Mouse (Mus musculus) testis, adult 2 months (tissue): ENCODE measurements around the gene Zfp639. TPM values are rescaled to one million over a fixed set of nuclear protein-coding genes. Genes with fewer than 3 reads are reported as not detected.

Experiments used
- H3K27ac ChIP-seq: fragments of 200-500 bp; 2 replicates; pipeline ENCODE4 v1.5.1; 2012; ENCODE audit warnings: low read depth, low read length; ENCODE audit not compliant: control insufficient read depth, insufficient read depth
- H3K27me3 ChIP-seq: fragments of 200-500 bp; 2 replicates; pipeline ENCODE4 v1.6.1; 2012; ENCODE audit warnings: mild to moderate bottlenecking, low read length, moderate library complexity; ENCODE audit not compliant: control insufficient read depth, insufficient read depth
- H3K36me3 ChIP-seq: fragments of 200-500 bp; 2 replicates; pipeline ENCODE4 v1.6.1; 2012; ENCODE audit warnings: mild to moderate bottlenecking, low read length; ENCODE audit not compliant: control insufficient read depth, insufficient read depth
- H3K4me1 ChIP-seq: fragments of 200-500 bp; 2 replicates; pipeline ENCODE4 v1.6.1; 2012; ENCODE audit warnings: low read length; ENCODE audit not compliant: control insufficient read depth, insufficient read depth
- H3K4me3 ChIP-seq: fragments of 200-500 bp; 2 replicates; pipeline ENCODE4 v1.5.1; 2012; ENCODE audit warnings: low read depth, mild to moderate bottlenecking, low read length, moderate library complexity, mixed read lengths; ENCODE audit not compliant: control insufficient read depth
- CTCF ChIP-seq: fragments of 200-500 bp; IDR thresholded peaks from 2 replicates; pipeline ENCODE4 v1.5.1; 2012; ENCODE audit warnings: low read depth, mild to moderate bottlenecking, inconsistent platforms, low read length, moderate library complexity; ENCODE audit not compliant: control insufficient read depth, insufficient read depth, insufficient replicate concordance
- POLR2A ChIP-seq: fragments of 200-500 bp; IDR thresholded peaks from 2 replicates; pipeline ENCODE4 v1.6.1; 2012; ENCODE audit warnings: low read depth, mild to moderate bottlenecking, inconsistent platforms, low read length, moderate library complexity; ENCODE audit not compliant: control insufficient read depth
- polyA plus RNA-seq: library from polyadenylated mRNA; depleted of rRNA; stranded (reverse); fragments of >200 nt; gene quantifications from 2 replicates; pipeline ENCODE4 v1.2.3, GENCODE M21; 2012; rRNA removed

Gene Zfp639
- polyA plus RNA-seq, 1 experiment = 30.5 TPM

- TF ChIP-seq CTCF = no peak
- peak; percentile 91 for TF ChIP-seq POLR2A
- H3K27ac ChIP-seq = peak within 1 kb of the TSS; percentile 97
- no peaks in the 10 kb centered on the region for H3K4me1 ChIP-seq
- H3K27me3 ChIP-seq = no peaks in the 10 kb centered on the region
- H3K36me3 ChIP-seq = no peaks in the 10 kb centered on the region; the same call in 1 of the 2 replicates
- H3K4me3 ChIP-seq = peak within 1 kb of the TSS; percentile 99
Observed at GRCm38 (mm10) chr3:32529303-32529898, 19.3 kb downstream of the Zfp639 start, which contains the start of gene Mfn1. Mfn1 (plus strand) TSS chr3:32529465.

DNA sequence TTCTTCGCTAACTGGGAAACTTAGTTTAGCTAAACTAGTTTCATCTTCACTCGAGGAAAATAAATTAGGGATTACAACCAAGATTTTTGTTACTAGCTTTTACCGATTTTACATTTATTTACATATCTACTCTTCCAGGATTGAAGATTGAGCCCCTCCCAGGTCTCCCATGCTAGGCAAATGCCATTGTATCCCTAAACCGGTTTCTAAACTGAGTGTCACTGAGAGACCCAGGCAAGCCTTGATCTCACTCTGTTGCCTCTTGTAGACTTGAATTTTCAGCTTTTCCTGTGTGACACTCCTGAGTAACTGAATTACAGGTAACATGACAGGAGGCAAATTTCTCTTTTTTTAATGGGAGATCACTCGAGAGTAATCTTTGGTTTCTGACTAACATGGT is 20.0 kb downstream of the Zfp639 start:
- Histone ChIP-seq H3K4me3 (peak overlapping the region; percentile 99), H3K27me3 (no peaks in the 10 kb centered on the region), H3K36me3 (no peaks in the 10 kb centered on the region; the same call in 1 of the 2 replicates), H3K4me1 (no peaks in the 10 kb centered on the region), H3K27ac (peak overlapping the region; percentile 97; the same call in 1 of the 2 replicates)
- TF ChIP-seq POLR2A (no peak), CTCF (no peak)

GRCm38 (mm10) chr3:32535692-32536091 is 25.6 kb downstream of the Zfp639 start:
- H3K36me3 ChIP-seq = no peaks in the 10 kb centered on the region; the same call in 1 of the 2 replicates
- no peaks in the 10 kb centered on the region for H3K27me3 ChIP-seq
- H3K27ac ChIP-seq = no peak overlapping the region
- H3K4me3 ChIP-seq = no peak overlapping the region
- H3K4me1 ChIP-seq = no peaks in the 10 kb centered on the region
- no peak for TF ChIP-seq POLR2A
- no peak for TF ChIP-seq CTCF

DNA sequence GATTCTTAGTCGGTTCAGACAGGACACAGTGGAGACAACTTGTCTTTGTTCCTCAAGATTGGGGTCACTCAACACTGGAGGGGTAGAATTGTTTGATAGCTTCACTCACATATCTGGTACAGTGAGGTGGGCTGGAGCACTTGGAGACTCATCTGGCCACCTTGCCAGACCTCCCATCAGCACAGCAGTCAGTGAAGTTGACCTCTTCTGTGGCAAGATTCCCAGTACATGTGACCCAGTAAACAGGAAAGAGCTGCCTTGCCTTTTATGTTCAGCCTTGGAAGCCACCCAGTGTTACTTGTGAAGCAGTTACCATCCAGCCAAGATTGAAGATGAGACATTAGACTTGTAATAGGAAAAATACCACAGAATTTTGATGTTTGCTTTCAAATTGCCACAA is 27.5 kb downstream of the Zfp639 start:
- no peak overlapping the region; the same call in 1 of the 2 replicates for H3K27ac ChIP-seq
- no peak overlapping the region for H3K4me3 ChIP-seq
- TF ChIP-seq CTCF = no peak
- TF ChIP-seq POLR2A = no peak
- no peaks in the 10 kb centered on the region for H3K4me1 ChIP-seq
- no peaks in the 10 kb centered on the region for H3K27me3 ChIP-seq
- H3K36me3 ChIP-seq = no peaks in the 10 kb centered on the region; the same call in 1 of the 2 replicates

- Histone ChIP-seq H3K27ac (no peak overlapping the region), H3K4me3 (no peak overlapping the region), H3K27me3 (no peaks in the 10 kb centered on the region), H3K36me3 (no peaks in the 10 kb centered on the region; the same call in 1 of the 2 replicates), H3K4me1 (no peaks in the 10 kb centered on the region)
- TF ChIP-seq POLR2A (no peak), CTCF (no peak)
Observed at GRCm38 (mm10) chr3:32538091-32538490, 28.0 kb downstream of the Zfp639 start.

DNA sequence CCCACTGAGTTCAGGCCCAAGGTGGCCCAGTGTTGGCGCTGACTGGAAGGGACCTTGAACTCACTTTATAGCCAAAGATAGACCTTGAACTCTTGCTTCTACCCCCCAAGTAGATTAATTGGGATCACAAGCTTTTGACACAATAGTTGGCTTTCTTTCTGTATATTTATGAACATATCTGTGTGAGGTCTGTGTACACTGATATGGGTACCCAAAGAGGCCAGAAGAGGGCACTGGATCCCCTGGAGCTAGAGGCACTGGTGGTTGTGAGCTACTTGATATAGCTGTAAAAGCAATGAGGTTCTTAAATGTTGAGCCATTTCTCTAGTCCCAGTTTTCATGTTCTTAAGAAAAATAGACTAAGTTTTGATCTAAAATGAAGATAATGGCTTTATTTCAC is 43.0 kb downstream of the Zfp639 start:
- no peaks in the 10 kb centered on the region for H3K27me3 ChIP-seq
- H3K27ac ChIP-seq = no peak overlapping the region
- H3K4me3 ChIP-seq = no peak overlapping the region
- no peaks in the 10 kb centered on the region for H3K4me1 ChIP-seq
- H3K36me3 ChIP-seq = peaks cover 3% of the 10 kb centered on the region
- TF ChIP-seq CTCF = no peak
- no peak for TF ChIP-seq POLR2A

- Histone ChIP-seq H3K27ac (no peak overlapping the region), H3K36me3 (peaks cover 3% of the 10 kb centered on the region), H3K27me3 (no peaks in the 10 kb centered on the region), H3K4me1 (no peaks in the 10 kb centered on the region), H3K4me3 (no peak overlapping the region)
- TF ChIP-seq CTCF (no peak), POLR2A (no peak)
Observed at GRCm38 (mm10) chr3:32563401-32563800, 53.3 kb downstream of the Zfp639 start.

Other genes starting within 250 kb of the Zfp639 start
- gene Zmat3, start 144.2 kb upstream of the Zfp639 start, polyA plus RNA-seq = 38.2 and 40.1 TPM in 2 replicates
- 4.3 and 4.9 TPM in 2 replicates for gene Pik3ca, start 112.6 kb upstream of the Zfp639 start, polyA plus RNA-seq
- 3.4 and 3.6 TPM in 2 replicates for gene Kcnmb3, start 18.0 kb upstream of the Zfp639 start, polyA plus RNA-seq
- gene Mfn1, start 19.2 kb downstream of the Zfp639 start, polyA plus RNA-seq = 14.6 and 20.9 TPM in 2 replicates
- 1.9 and 2.8 TPM in 2 replicates for gene Gnb4, start 106.3 kb downstream of the Zfp639 start, polyA plus RNA-seq
- gene Actl6a, start 196.0 kb downstream of the Zfp639 start, polyA plus RNA-seq = 55.2 and 55.4 TPM in 2 replicates
- gene Ndufb5, start 226.7 kb downstream of the Zfp639 start, polyA plus RNA-seq = 260 and 272 TPM in 2 replicates
- 15.0 and 18.8 TPM in 2 replicates for gene Mrpl47, start 227.3 kb downstream of the Zfp639 start, polyA plus RNA-seq